Mouse (Mus musculus) heart, adult 8-10 months (tissue): ENCODE measurements around the gene Mgat4d. TPM values are rescaled to one million over a fixed set of nuclear protein-coding genes. Genes with fewer than 3 reads are reported as not detected.
"Not testable (repeated sequence)": the region's sequence is repeated elsewhere in the genome, so short reads cannot be mapped to it uniquely, and the experiment has no call there.

Experiments
- DNase-seq: peaks from one replicate; pipeline ENCODE4 v3.0.0; 2022; ENCODE audit warnings: low spot score
- total RNA-seq, 4 experiments: library from RNA; stranded (reverse); gene quantifications; 2 replicates each; pipeline ENCODE4 v1.2.4; 2022

The Mgat4d gene
- total RNA-seq, 4 experiments from 2014 or later: not detected

GRCm38 (mm10) chr8:83390006-83390701 is 41.9 kb downstream of the Mgat4d start:
- no peak for DNase-seq

GRCm38 (mm10) chr8:83392521-83392920 is 44.2 kb downstream of the Mgat4d start:
- DNase-seq: no peak

- no peak for DNase-seq
Measured at GRCm38 (mm10) chr8:83394325-83394724, 46.1 kb downstream of the Mgat4d start.

GRCm38 (mm10) chr8:83396680-83397079 is 48.4 kb downstream of the Mgat4d start:
- DNase-seq: no peak

- DNase-seq: no peak
Measured at GRCm38 (mm10) chr8:83397726-83398125, 49.5 kb downstream of the Mgat4d start.

GRCm38 (mm10) chr8:83405548-83405947 is 57.3 kb downstream of the Mgat4d start:
- DNase-seq: no peak

- no peak for DNase-seq
Measured at GRCm38 (mm10) chr8:83406836-83407235, 58.6 kb downstream of the Mgat4d start.

- no peak for DNase-seq
Measured at GRCm38 (mm10) chr8:83408496-83408895, 60.2 kb downstream of the Mgat4d start.

- DNase-seq: no peak
Measured at GRCm38 (mm10) chr8:83416878-83417277, 68.6 kb downstream of the Mgat4d start.

GRCm38 (mm10) chr8:83417970-83418369 is 69.7 kb downstream of the Mgat4d start:
- no peak for DNase-seq

GRCm38 (mm10) chr8:83418805-83419516 is 70.7 kb downstream of the Mgat4d start:
- no peak for DNase-seq

GRCm38 (mm10) chr8:83421354-83421753 is 73.1 kb downstream of the Mgat4d start:
- no peak for DNase-seq

GRCm38 (mm10) chr8:83423032-83423825 is 75.0 kb downstream of the Mgat4d start:
- DNase-seq: no peak

GRCm38 (mm10) chr8:83425202-83425601 is 76.9 kb downstream of the Mgat4d start:
- no peak for DNase-seq

GRCm38 (mm10) chr8:83426104-83426759 is 78.0 kb downstream of the Mgat4d start:
- DNase-seq: no peak

GRCm38 (mm10) chr8:83426949-83427348 is 78.7 kb downstream of the Mgat4d start:
- no peak for DNase-seq

GRCm38 (mm10) chr8:83428621-83429020 is 80.3 kb downstream of the Mgat4d start:
- not testable (repeated sequence) for DNase-seq

- DNase-seq: no peak
Measured at GRCm38 (mm10) chr8:83429071-83429524, 80.8 kb downstream of the Mgat4d start.
